Mouse (Mus musculus): ENCODE results near the gene Sept4. TPM values are rescaled to one million over a fixed set of nuclear protein-coding genes. Genes with fewer than 3 reads are reported as not detected.

The Sept4 gene
- polyA plus RNA-seq (2012; rRNA removed), result 25.1 and 25.7 TPM in 2 replicates

DNA sequence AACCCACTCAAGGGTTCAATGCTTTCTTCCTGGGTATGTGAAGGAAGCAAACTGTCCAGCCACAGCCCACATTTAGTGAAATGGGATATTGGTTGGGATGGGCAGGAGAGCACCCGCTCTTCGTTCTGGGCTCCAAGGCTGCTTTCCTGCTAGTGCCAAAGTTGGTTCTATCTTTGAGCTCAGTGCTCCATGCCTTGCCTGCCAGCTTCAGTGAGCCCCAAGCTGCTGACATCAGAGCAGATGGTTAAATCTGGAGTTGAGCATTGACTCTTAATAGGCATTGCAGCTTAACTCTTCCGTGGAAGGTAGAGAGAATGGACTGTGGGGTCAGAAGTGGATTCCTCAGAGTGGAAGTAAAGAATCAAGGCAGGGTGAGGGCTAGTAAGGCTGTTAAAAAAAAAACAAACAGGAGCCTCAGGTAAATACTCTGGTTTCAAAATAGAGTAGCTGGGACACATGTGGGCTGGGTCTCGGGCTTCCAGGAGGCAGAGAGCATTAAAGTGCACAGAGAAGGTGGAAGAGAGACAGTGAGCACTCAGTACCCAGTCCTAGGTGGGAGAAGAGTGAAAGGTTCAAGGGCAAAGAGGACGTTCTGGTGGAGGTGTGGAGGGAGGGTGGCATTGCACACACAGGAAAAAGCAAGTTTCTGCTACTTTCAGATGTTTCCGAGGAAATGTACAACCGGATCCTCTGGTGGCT, at the start of gene Sept4:
TSS of gene Sept4 (plus strand) at position 649 of the 699 bp plus-strand sequence.
- 70% methylated on average over 7 of the region's 7 CpGs for WGBS
- Histone ChIP-seq H3K4me1 (ENCODE audit: control insufficient read depth, insufficient read depth, insufficient read length) (no peaks in the 10 kb centered on the region), H3K27me3 (ENCODE audit: control insufficient read depth, insufficient read depth, low read length) (no peaks in the 10 kb centered on the region), H3K36me3 (ENCODE audit: control insufficient read depth, insufficient read depth, low read length) (no peaks in the 10 kb centered on the region), H3K4me3 (ENCODE audit: extremely low read depth, insufficient read depth, insufficient read length) (no peak within 1 kb of the TSS), H3K27ac (ENCODE audit: insufficient read depth, low read length) (no peak within 1 kb of the TSS)
- TF ChIP-seq CTCF (IDR thresholded peaks at IDR 0.05; ENCODE audit: extremely low read depth, insufficient read depth, insufficient read length, insufficient replicate concordance), result no peak
- no peak for TF ChIP-seq POLR2A (IDR thresholded peaks at IDR 0.05; ENCODE audit: low read depth, low read length)
- no peak for DNase-seq (ENCODE audit: low read depth in 1 of 2, low spot score in 2 of 2)

DNA sequence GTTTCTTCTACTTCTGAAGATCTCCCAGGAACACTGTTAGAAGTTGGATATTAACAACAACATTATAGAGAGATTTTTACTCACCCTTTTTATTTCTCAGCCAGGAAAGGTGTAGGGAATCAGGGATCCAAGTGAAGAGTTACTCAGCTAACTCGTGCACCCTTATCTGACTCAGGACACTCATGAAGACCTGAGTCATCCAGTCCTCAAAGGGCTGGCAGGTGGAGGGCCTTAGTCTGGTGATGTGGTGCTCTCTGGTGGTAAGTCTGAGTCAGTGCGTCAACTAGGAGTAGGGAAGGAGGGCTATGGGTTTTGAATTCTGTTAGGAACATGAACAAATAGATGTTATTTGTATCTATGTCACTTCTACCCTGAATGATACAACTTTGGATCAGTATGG, 49.4 kb upstream of the Sept4 start:
- Histone ChIP-seq H3K4me1 (ENCODE audit: control insufficient read depth, insufficient read depth, insufficient read length) (no peaks in the 10 kb centered on the region), H3K27ac (ENCODE audit: insufficient read depth, low read length) (no peak overlapping the region), H3K4me3 (ENCODE audit: extremely low read depth, insufficient read depth, insufficient read length) (no peak overlapping the region), H3K36me3 (ENCODE audit: control insufficient read depth, insufficient read depth, low read length) (no peaks in the 10 kb centered on the region), H3K27me3 (ENCODE audit: control insufficient read depth, insufficient read depth, low read length) (no peaks in the 10 kb centered on the region)
- TF ChIP-seq CTCF (IDR thresholded peaks at IDR 0.05; ENCODE audit: extremely low read depth, insufficient read depth, insufficient read length, insufficient replicate concordance) (peak; percentile 60; the same call in 1 of the 2 replicates), POLR2A (IDR thresholded peaks at IDR 0.05; ENCODE audit: low read depth, low read length) (no peak)
- DNase-seq (ENCODE audit: low read depth in 1 of 2, low spot score in 2 of 2), result peak; percentile 12 to 14
- WGBS, result 14% methylated on average over 2 of the region's 2 CpGs

DNA sequence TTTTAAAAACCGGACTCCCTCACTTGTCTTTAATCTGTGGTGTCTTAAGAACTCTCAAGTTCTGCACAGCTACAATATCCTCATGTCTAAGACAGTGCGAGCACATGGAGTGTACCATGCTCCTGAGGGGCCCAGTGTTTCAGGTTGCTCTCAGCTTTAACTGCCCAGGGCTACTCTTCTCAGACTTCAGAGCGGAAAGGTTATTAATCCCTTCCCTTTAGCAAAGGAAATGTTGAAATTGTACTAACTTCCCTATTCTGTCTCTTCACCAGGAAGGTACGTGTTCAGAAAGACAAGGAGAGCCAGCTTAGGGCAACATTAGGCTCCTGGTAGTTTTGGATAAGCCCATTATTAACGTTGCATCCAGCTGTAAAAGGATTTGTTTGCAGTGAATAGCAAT, 45.2 kb upstream of the Sept4 start:
- H3K4me3 ChIP-seq (ENCODE audit: extremely low read depth, insufficient read depth, insufficient read length), result no peak overlapping the region
- H3K36me3 ChIP-seq (ENCODE audit: control insufficient read depth, insufficient read depth, low read length), result no peaks in the 10 kb centered on the region
- H3K4me1 ChIP-seq (ENCODE audit: control insufficient read depth, insufficient read depth, insufficient read length), result no peaks in the 10 kb centered on the region
- WGBS, result 51% methylated on average over 5 of the region's 5 CpGs
- H3K27me3 ChIP-seq (ENCODE audit: control insufficient read depth, insufficient read depth, low read length), result no peaks in the 10 kb centered on the region
- TF ChIP-seq CTCF (IDR thresholded peaks at IDR 0.05; ENCODE audit: extremely low read depth, insufficient read depth, insufficient read length, insufficient replicate concordance) (no peak), POLR2A (IDR thresholded peaks at IDR 0.05; ENCODE audit: low read depth, low read length) (no peak)
- no peak overlapping the region for H3K27ac ChIP-seq (ENCODE audit: insufficient read depth, low read length)
- DNase-seq (ENCODE audit: low read depth in 1 of 2, low spot score in 2 of 2), result no peak

DNA sequence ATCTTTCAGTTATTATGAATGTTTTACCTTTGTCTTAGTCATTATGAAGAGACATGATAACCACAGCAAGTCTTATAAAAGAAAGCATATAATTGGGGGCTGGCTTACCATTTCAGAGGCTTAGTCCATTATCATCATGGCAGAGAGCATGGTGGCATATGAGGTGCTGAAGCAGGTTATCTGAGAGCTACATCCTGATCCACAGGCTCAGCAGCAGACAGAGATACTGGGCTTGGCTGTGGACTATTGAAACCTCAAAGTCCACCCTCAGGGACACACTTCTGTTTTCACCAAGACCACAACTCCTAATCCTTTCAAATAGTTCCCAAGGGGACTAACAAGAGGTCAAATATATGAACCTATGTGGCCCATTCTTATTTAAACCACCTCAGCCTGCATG, 44.7 kb upstream of the Sept4 start:
- Histone ChIP-seq H3K4me3 (ENCODE audit: extremely low read depth, insufficient read depth, insufficient read length) (no peak overlapping the region), H3K4me1 (ENCODE audit: control insufficient read depth, insufficient read depth, insufficient read length) (no peaks in the 10 kb centered on the region), H3K27ac (ENCODE audit: insufficient read depth, low read length) (no peak overlapping the region), H3K36me3 (ENCODE audit: control insufficient read depth, insufficient read depth, low read length) (no peaks in the 10 kb centered on the region), H3K27me3 (ENCODE audit: control insufficient read depth, insufficient read depth, low read length) (no peaks in the 10 kb centered on the region)
- no peak for TF ChIP-seq CTCF (IDR thresholded peaks at IDR 0.05; ENCODE audit: extremely low read depth, insufficient read depth, insufficient read length, insufficient replicate concordance)
- TF ChIP-seq POLR2A (IDR thresholded peaks at IDR 0.05; ENCODE audit: low read depth, low read length), result no peak
- no peak for DNase-seq (ENCODE audit: low read depth in 1 of 2, low spot score in 2 of 2)

DNA sequence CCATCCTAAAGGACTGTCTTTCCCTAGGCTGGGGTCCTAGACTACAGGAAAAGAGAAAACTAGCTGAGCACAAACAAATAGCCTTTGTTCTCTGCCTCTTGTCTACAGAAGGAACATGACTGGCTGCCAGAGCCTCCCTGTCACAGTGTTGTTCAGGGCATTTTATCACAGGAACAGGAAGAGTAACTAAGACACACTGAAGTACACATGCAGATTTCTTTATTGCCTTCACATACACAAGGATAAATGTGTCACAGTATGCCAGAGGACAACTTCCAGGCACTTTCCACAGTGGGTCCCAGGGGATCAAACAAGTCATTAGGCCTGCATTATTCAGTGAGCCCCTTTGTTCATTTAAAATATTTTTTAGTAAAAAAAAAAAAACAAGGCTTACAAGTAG, 43.9 kb upstream of the Sept4 start:
- no peaks in the 10 kb centered on the region for H3K27me3 ChIP-seq (ENCODE audit: control insufficient read depth, insufficient read depth, low read length)
- DNase-seq (ENCODE audit: low read depth in 1 of 2, low spot score in 2 of 2), result no peak
- H3K27ac ChIP-seq (ENCODE audit: insufficient read depth, low read length), result no peak overlapping the region
- no peaks in the 10 kb centered on the region for H3K36me3 ChIP-seq (ENCODE audit: control insufficient read depth, insufficient read depth, low read length)
- H3K4me3 ChIP-seq (ENCODE audit: extremely low read depth, insufficient read depth, insufficient read length), result no peak overlapping the region
- TF ChIP-seq POLR2A (IDR thresholded peaks at IDR 0.05; ENCODE audit: low read depth, low read length), result no peak
- no peak for TF ChIP-seq CTCF (IDR thresholded peaks at IDR 0.05; ENCODE audit: extremely low read depth, insufficient read depth, insufficient read length, insufficient replicate concordance)
- H3K4me1 ChIP-seq (ENCODE audit: control insufficient read depth, insufficient read depth, insufficient read length), result no peaks in the 10 kb centered on the region

DNA sequence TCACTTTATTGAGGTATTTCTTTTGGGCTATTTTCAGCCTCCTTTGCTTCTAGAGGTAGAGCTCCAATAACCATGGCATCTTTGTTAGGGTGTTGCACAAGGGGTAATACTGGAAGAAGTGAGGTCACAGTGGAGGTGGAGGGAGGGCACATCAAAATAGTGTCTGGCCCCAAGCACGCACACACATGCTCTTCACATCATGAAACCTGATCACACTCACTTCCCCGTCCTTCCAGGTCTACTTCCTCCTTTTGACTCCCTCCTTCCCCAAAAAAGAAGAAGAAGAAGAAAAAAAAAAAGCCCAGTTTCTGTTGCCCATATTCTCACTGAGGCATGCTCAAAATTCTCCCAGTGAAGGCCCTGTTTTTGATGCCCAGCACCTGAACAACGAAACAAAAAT, 41.3 kb upstream of the Sept4 start:
- no peaks in the 10 kb centered on the region for H3K27me3 ChIP-seq (ENCODE audit: control insufficient read depth, insufficient read depth, low read length)
- WGBS, result 34% methylated on average over 3 of the region's 3 CpGs
- H3K36me3 ChIP-seq (ENCODE audit: control insufficient read depth, insufficient read depth, low read length), result no peaks in the 10 kb centered on the region
- TF ChIP-seq CTCF (IDR thresholded peaks at IDR 0.05; ENCODE audit: extremely low read depth, insufficient read depth, insufficient read length, insufficient replicate concordance), result no peak
- no peak for TF ChIP-seq POLR2A (IDR thresholded peaks at IDR 0.05; ENCODE audit: low read depth, low read length)
- H3K4me1 ChIP-seq (ENCODE audit: control insufficient read depth, insufficient read depth, insufficient read length), result no peaks in the 10 kb centered on the region
- H3K27ac ChIP-seq (ENCODE audit: insufficient read depth, low read length), result no peak overlapping the region
- DNase-seq (ENCODE audit: low read depth in 1 of 2, low spot score in 2 of 2), result no peak
- H3K4me3 ChIP-seq (ENCODE audit: extremely low read depth, insufficient read depth, insufficient read length), result no peak overlapping the region

DNA sequence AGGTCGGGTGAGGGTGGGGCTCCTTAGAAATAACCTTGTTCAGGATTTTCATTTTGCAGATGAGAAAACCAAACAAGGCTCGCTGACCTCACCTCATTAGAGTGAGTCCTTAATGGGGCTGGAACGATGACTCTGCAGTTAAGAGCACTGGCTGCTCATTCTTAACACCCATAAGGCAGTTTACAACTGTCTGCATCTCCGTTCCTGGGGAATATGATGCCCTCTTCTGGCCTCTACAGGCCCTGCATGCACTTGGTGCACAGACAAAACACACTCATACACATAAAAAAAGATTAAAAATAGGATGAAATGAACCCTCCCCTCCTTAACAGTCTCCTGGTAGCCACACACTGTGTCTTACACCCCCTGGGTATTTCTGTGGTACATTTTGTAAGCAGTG, 40.7 kb upstream of the Sept4 start:
- no peaks in the 10 kb centered on the region for H3K27me3 ChIP-seq (ENCODE audit: control insufficient read depth, insufficient read depth, low read length)
- no peak for DNase-seq (ENCODE audit: low read depth in 1 of 2, low spot score in 2 of 2)
- 76% methylated on average over 4 of the region's 4 CpGs for WGBS
- no peaks in the 10 kb centered on the region for H3K36me3 ChIP-seq (ENCODE audit: control insufficient read depth, insufficient read depth, low read length)
- TF ChIP-seq POLR2A (IDR thresholded peaks at IDR 0.05; ENCODE audit: low read depth, low read length) (no peak), CTCF (IDR thresholded peaks at IDR 0.05; ENCODE audit: extremely low read depth, insufficient read depth, insufficient read length, insufficient replicate concordance) (no peak)
- H3K27ac ChIP-seq (ENCODE audit: insufficient read depth, low read length), result no peak overlapping the region
- H3K4me1 ChIP-seq (ENCODE audit: control insufficient read depth, insufficient read depth, insufficient read length), result no peaks in the 10 kb centered on the region
- H3K4me3 ChIP-seq (ENCODE audit: extremely low read depth, insufficient read depth, insufficient read length), result no peak overlapping the region
